Mouse (Mus musculus) left cerebral cortex, postnatal 36 days (tissue): ENCODE results near the gene Akr1c18. TPM values are rescaled to one million over a fixed set of nuclear protein-coding genes. Genes with fewer than 3 reads are reported as not detected.
"Not testable (repeated sequence)": the region's sequence is repeated elsewhere in the genome, so short reads cannot be mapped to it uniquely, and the experiment has no call there.

Experiments used
- DNase-seq, 2 experiments: peaks; one replicate each; pipeline ENCODE4 v3.0.0; 2021 to 2022; ENCODE audit warnings: low spot score in 2 of 2, mixed read lengths in 1 of 2
- intact Hi-C: fragments of 180-260 bp; cut with DNase I; formaldehyde crosslinking; loops from one replicate; pipeline ENCODE4 v1.15.1; 2025
- total RNA-seq, 2 experiments: library from RNA; stranded (reverse); gene quantifications; 2 replicates each; pipeline ENCODE4 v1.2.3; 2021

Gene Akr1c18
- total RNA-seq = 1 to 10 TPM; 1.1 to 1.4 TPM

- intact Hi-C loops = no loop called here
- DNase-seq = peak; percentile 49 to 54
Measured at GRCm38 (mm10) chr13:4150518-4150917, at the start of gene Akr1c18. TSS of gene Akr1c18 (minus strand) at chr13:4150654.

- intact Hi-C loops = no loop called here
- no peak for DNase-seq
Measured at GRCm38 (mm10) chr13:4192511-4192910, 42.1 kb upstream of the Akr1c18 start.

GRCm38 (mm10) chr13:4190904-4191303 lies 40.5 kb upstream of the Akr1c18 start, which contains the start of gene Akr1c13:
TSS of gene Akr1c13 (plus strand) at chr13:4191150.
- DNase-seq = no peak
- intact Hi-C loops = no loop called here

- intact Hi-C loops = loop anchor here (5.0 kb wide), 1 partner anchor 94 kb away; no protein-coding TSS in a partner anchor
- no peak for DNase-seq
Measured at GRCm38 (mm10) chr13:4188174-4188573, 37.7 kb upstream of the Akr1c18 start.

- not testable (repeated sequence) for DNase-seq
- intact Hi-C loops = loop anchor here (5.0 kb wide), 1 partner anchor 95 kb away; no protein-coding TSS in a partner anchor
Measured at GRCm38 (mm10) chr13:4186641-4187411, 36.4 kb upstream of the Akr1c18 start.

GRCm38 (mm10) chr13:4183116-4183515 lies 32.7 kb upstream of the Akr1c18 start:
- no peak for DNase-seq
- intact Hi-C loops = no loop called here

GRCm38 (mm10) chr13:4181321-4181720 lies 30.9 kb upstream of the Akr1c18 start:
- DNase-seq = not testable (repeated sequence)

GRCm38 (mm10) chr13:4172978-4173377 lies 22.5 kb upstream of the Akr1c18 start:
- no peak for DNase-seq
- intact Hi-C loops = no loop called here

More at GRCm38 (mm10) chr13:4181321-4181720, 30.9 kb upstream of the Akr1c18 start:
- intact Hi-C loops = not testable (repeated sequence)

GRCm38 (mm10) chr13:4168006-4168405 lies 17.6 kb upstream of the Akr1c18 start:
- no peak for DNase-seq
- intact Hi-C loops = no loop called here

- intact Hi-C loops = no loop called here
- no peak for DNase-seq
Measured at GRCm38 (mm10) chr13:4155286-4155685, 4.8 kb upstream of the Akr1c18 start.

- DNase-seq = no peak
- intact Hi-C loops = no loop called here
Measured at GRCm38 (mm10) chr13:4153593-4153992, 3.1 kb upstream of the Akr1c18 start.

GRCm38 (mm10) chr13:4152908-4153307 lies 2.5 kb upstream of the Akr1c18 start:
- intact Hi-C loops = no loop called here
- DNase-seq = no peak

GRCm38 (mm10) chr13:4144261-4144660 lies 6.2 kb downstream of the Akr1c18 start:
- intact Hi-C loops = no loop called here
- no peak for DNase-seq

GRCm38 (mm10) chr13:4133070-4133469 lies 17.4 kb downstream of the Akr1c18 start:
- intact Hi-C loops = loop anchor here (5.0 kb wide), 1 partner anchor 479 kb away; no protein-coding TSS in a partner anchor
- no peak for DNase-seq

- no peak for DNase-seq
- intact Hi-C loops = loop anchor here (5.0 kb wide), 1 partner anchor 481 kb away; no protein-coding TSS in a partner anchor
Measured at GRCm38 (mm10) chr13:4131721-4132120, 18.7 kb downstream of the Akr1c18 start.

- DNase-seq = no peak
- intact Hi-C loops = loop anchor here (5.0 kb wide), 1 partner anchor 481 kb away; no protein-coding TSS in a partner anchor
Measured at GRCm38 (mm10) chr13:4131317-4131716, 19.1 kb downstream of the Akr1c18 start.

- peak in 1 of 2 experiments; percentile 11 for DNase-seq
- intact Hi-C loops = no loop called here
Measured at GRCm38 (mm10) chr13:4129100-4129499, 21.4 kb downstream of the Akr1c18 start.

- DNase-seq, intact Hi-C loops: not testable (repeated sequence)
Measured at GRCm38 (mm10) chr13:4125846-4126245, 24.6 kb downstream of the Akr1c18 start.

GRCm38 (mm10) chr13:4124471-4124870 lies 26.0 kb downstream of the Akr1c18 start:
- intact Hi-C loops, DNase-seq: not testable (repeated sequence)

- DNase-seq = no peak
- intact Hi-C loops = no loop called here
Measured at GRCm38 (mm10) chr13:4123146-4123545, 27.3 kb downstream of the Akr1c18 start.
